Mouse (Mus musculus) layer of hippocampus, adult 2 months (tissue): ENCODE data around the gene Pgrmc1. TPM values are rescaled to one million over a fixed set of nuclear protein-coding genes. Genes with fewer than 3 reads are reported as not detected.

Experiments
- DNase-seq, 2 experiments: peaks; one replicate each; pipeline ENCODE4 v3.0.0; 2022; ENCODE audit warnings: low spot score in 2 of 2
- H3K27ac ChIP-seq: fragments of 200-600 bp; 2 replicates; pipeline ENCODE4 v1.8.1; 2022
- H3K4me3 ChIP-seq: fragments of 200-600 bp; 2 replicates; pipeline ENCODE4 v1.8.1; 2022; ENCODE audit warnings: mild to moderate bottlenecking
- CTCF ChIP-seq: fragments of 200-600 bp; conservative IDR thresholded peaks from 2 replicates; pipeline ENCODE4 v1.8.1; 2022; ENCODE audit warnings: antibody characterized with exemption, mild to moderate bottlenecking, moderate library complexity
- total RNA-seq, 2 experiments: library from RNA; stranded (reverse); gene quantifications; 2 replicates each; pipeline ENCODE4 v1.2.3; 2021

The Pgrmc1 gene
- total RNA-seq, 2 experiments from 2014 or later = 275 to 285 TPM

GRCm38 (mm10) chrX:36640046-36640445 lies 42.0 kb downstream of the Pgrmc1 start:
- TF ChIP-seq CTCF = no peak
- Histone ChIP-seq H3K4me3 (no peak overlapping the region), H3K27ac (no peak overlapping the region)
- DNase-seq = peak; percentile 30 to 50

- TF ChIP-seq CTCF = peak; percentile 84
- H3K4me3 ChIP-seq = peak within 1 kb of the TSS; percentile 70
- peak within 1 kb of the TSS; percentile 89 for H3K27ac ChIP-seq
- DNase-seq = peak; percentile 76 to 88
Measured at GRCm38 (mm10) chrX:36644657-36645551, 46.9 kb downstream of the Pgrmc1 start, which contains the start of gene Akap17b. Gene Akap17b (minus strand): TSS chrX:36645395.

Other genes starting within 250 kb of the Pgrmc1 start
- not detected for gene Gm6268, start 196.9 kb upstream of the Pgrmc1 start, total RNA-seq
- gene Gm14569, start 106.4 kb upstream of the Pgrmc1 start, total RNA-seq = 1 to 10 TPM; 2.0 TPM
- gene Akap17b, start 47.2 kb downstream of the Pgrmc1 start, total RNA-seq = 1 to 10 TPM; 8.7 to 9.0 TPM
- gene Slc25a43, start 145.5 kb downstream of the Pgrmc1 start, total RNA-seq = under 1 TPM in 1 of 2 experiments, not detected in 1; 0.44 TPM
- 100 to 1,000 TPM; 325 to 333 TPM for gene Slc25a5, start 197.4 kb downstream of the Pgrmc1 start, total RNA-seq